Mouse (Mus musculus) bone marrow macrophage, adult 2 months (primary cell): ENCODE results near the gene Dph2. TPM values are rescaled to one million over a fixed set of nuclear protein-coding genes. Genes with fewer than 3 reads are reported as not detected.
A peak's percentile ranks its signal among the peaks of the same experiment; 100 is the strongest.

Experiments used
- H3K27ac ChIP-seq: 2 replicates; pipeline ENCODE4 v1.5.1; 2012; ENCODE audit warnings: low read depth, low read length; ENCODE audit not compliant: insufficient read depth
- H3K4me1 ChIP-seq: 2 replicates; pipeline ENCODE4 v1.6.1; 2012; ENCODE audit warnings: low read length; ENCODE audit not compliant: control insufficient read depth, insufficient read depth
- H3K4me3 ChIP-seq: 2 replicates; pipeline ENCODE4 v1.5.1; 2012; ENCODE audit warnings: mild to moderate bottlenecking, low read length, moderate library complexity; ENCODE audit not compliant: insufficient read depth
- CTCF ChIP-seq: IDR thresholded peaks from 2 replicates; pipeline ENCODE4 v1.5.1; 2012; ENCODE audit warnings: low read depth, mild to moderate bottlenecking, low read length, moderate library complexity
- POLR2A ChIP-seq: IDR thresholded peaks from 2 replicates; pipeline ENCODE4 v1.6.1; 2012; ENCODE audit warnings: mild to moderate bottlenecking, low read depth, low read length, borderline replicate concordance
- polyA plus RNA-seq: library from polyadenylated mRNA; stranded (reverse); fragments of >200 nt; gene quantifications from 2 replicates; pipeline ENCODE4 v1.2.4, GENCODE M21; 2012; ENCODE audit not compliant: missing spikeins, insufficient read depth, insufficient read length

Gene Dph2
- polyA plus RNA-seq, 1 experiment: 5.1 TPM

GRCm38 (mm10) chr4:117918762-117919161, 26.9 kb upstream of the Dph2 start:
- TF ChIP-seq POLR2A: no peak
- TF ChIP-seq CTCF: no peak
- H3K4me1 ChIP-seq: peaks cover 32% of the 10 kb centered on the region
- H3K4me3 ChIP-seq: no peak overlapping the region
- 0 out of 2 replicates have a peak overlapping the region, but pooled peaks have one; percentile 7 for H3K27ac ChIP-seq

GRCm38 (mm10) chr4:117918261-117918660, 26.4 kb upstream of the Dph2 start:
- Histone ChIP-seq H3K27ac (peak overlapping the region; percentile 7), H3K4me1 (peaks cover 37% of the 10 kb centered on the region)
- no peak for TF ChIP-seq CTCF
- TF ChIP-seq POLR2A: no peak

GRCm38 (mm10) chr4:117917847-117918246, 26.0 kb upstream of the Dph2 start:
- TF ChIP-seq CTCF (no peak), POLR2A (no peak)
- Histone ChIP-seq H3K27ac (peak overlapping the region; percentile 98), H3K4me1 (peaks cover 41% of the 10 kb centered on the region), H3K4me3 (no peak overlapping the region)

More at GRCm38 (mm10) chr4:117918261-117918660, 26.4 kb upstream of the Dph2 start:
- H3K4me3 ChIP-seq: no peak overlapping the region

- Histone ChIP-seq H3K4me3 (no peak overlapping the region), H3K27ac (peak overlapping the region; percentile 98), H3K4me1 (peaks cover 43% of the 10 kb centered on the region)
- TF ChIP-seq CTCF: no peak
- no peak for TF ChIP-seq POLR2A
Observed at GRCm38 (mm10) chr4:117917402-117917801, 25.6 kb upstream of the Dph2 start.

- peaks cover 43% of the 10 kb centered on the region for H3K4me1 ChIP-seq
- peak overlapping the region; percentile 79 for H3K4me3 ChIP-seq
- TF ChIP-seq CTCF (no peak), POLR2A (no peak)
- H3K27ac ChIP-seq: peak overlapping the region; percentile 98
Observed at GRCm38 (mm10) chr4:117916386-117916785, 24.6 kb upstream of the Dph2 start.

GRCm38 (mm10) chr4:117915489-117916105, 23.8 kb upstream of the Dph2 start:
- Histone ChIP-seq H3K4me1 (peaks cover 43% of the 10 kb centered on the region), H3K27ac (peak overlapping the region; percentile 98)

GRCm38 (mm10) chr4:117914591-117915442, 23.0 kb upstream of the Dph2 start, which contains the start of gene Ipo13:
Gene Ipo13, minus strand, starts transcription at chr4:117914999.
- Histone ChIP-seq H3K4me3 (peak within 1 kb of the TSS; percentile 79), H3K27ac (peak within 1 kb of the TSS; percentile 98), H3K4me1 (peaks cover 48% of the 10 kb centered on the region)
- TF ChIP-seq CTCF (no peak), POLR2A (no peak)

More at GRCm38 (mm10) chr4:117915489-117916105, 23.8 kb upstream of the Dph2 start:
- peak overlapping the region; percentile 79 for H3K4me3 ChIP-seq
- no peak for TF ChIP-seq POLR2A
- TF ChIP-seq CTCF: no peak

GRCm38 (mm10) chr4:117914031-117914430, 22.2 kb upstream of the Dph2 start:
- TF ChIP-seq CTCF: no peak
- no peak for TF ChIP-seq POLR2A
- peak overlapping the region; percentile 79 for H3K4me3 ChIP-seq
- H3K27ac ChIP-seq: no peak overlapping the region
- peaks cover 46% of the 10 kb centered on the region for H3K4me1 ChIP-seq

GRCm38 (mm10) chr4:117913421-117913820, 21.6 kb upstream of the Dph2 start:
- peak overlapping the region; percentile 79 for H3K4me3 ChIP-seq
- H3K4me1 ChIP-seq: peaks cover 46% of the 10 kb centered on the region
- no peak for TF ChIP-seq POLR2A
- no peak for TF ChIP-seq CTCF
- no peak overlapping the region for H3K27ac ChIP-seq
